Mouse (Mus musculus) embryonic facial prominence, embryonic 14.5 days (tissue): Measurements from ENCODE around the gene Scamp3. TPM values are rescaled to one million over a fixed set of nuclear protein-coding genes. Genes with fewer than 3 reads are reported as not detected.

Source experiments
- ATAC-seq: fragments of 200-750 bp; cut with Nextera tagmentation; 2 replicates; pipeline ENCODE4 v1.8.0; 2017; ENCODE audit warnings: low read depth, moderate number of reproducible peaks, moderate TSS enrichment
- DNase-seq: peaks from one replicate; pipeline ENCODE4 v3.0.0-alpha.2; 2015; ENCODE audit warnings: low spot score
- H3K27ac ChIP-seq: fragments of 300-500 bp; sonication (generic); replicated peaks from 2 replicates; pipeline ENCODE4 v1.5.1; 2014; ENCODE audit warnings: low read depth, mild to moderate bottlenecking, low read length, moderate library complexity
- H3K27me3 ChIP-seq: fragments of 300-500 bp; sonication (generic); replicated peaks from 2 replicates; pipeline ENCODE4 v1.6.1; 2014; ENCODE audit warnings: low read length; ENCODE audit not compliant: control insufficient read depth, insufficient read depth
- H3K36me3 ChIP-seq: fragments of 300-500 bp; sonication (generic); 2 replicates; pipeline ENCODE4 v1.6.1; 2014; ENCODE audit warnings: low read length, mixed read lengths; ENCODE audit not compliant: control insufficient read depth, insufficient read depth
- H3K4me1 ChIP-seq: fragments of 300-500 bp; sonication (generic); 2 replicates; pipeline ENCODE4 v1.6.1; 2014; ENCODE audit warnings: antibody characterized with exemption, low read length; ENCODE audit not compliant: control insufficient read depth, insufficient read depth
- H3K4me2 ChIP-seq: fragments of 300-500 bp; sonication (generic); 2 replicates; pipeline ENCODE4 v1.6.1; 2014; ENCODE audit warnings: low read depth, mild to moderate bottlenecking, low read length, moderate library complexity, mixed read lengths
- H3K4me3 ChIP-seq: fragments of 300-500 bp; sonication (generic); 2 replicates; pipeline ENCODE4 v1.5.1; 2014; ENCODE audit warnings: low read depth, mild to moderate bottlenecking, low read length
- H3K9ac ChIP-seq: fragments of 300-500 bp; sonication (generic); 2 replicates; pipeline ENCODE4 v1.6.1; 2014; ENCODE audit warnings: low read depth, mild to moderate bottlenecking, low read length, moderate library complexity, mixed read lengths
- H3K9me3 ChIP-seq: fragments of 300-500 bp; sonication (generic); 2 replicates; pipeline ENCODE4 v1.6.1; 2016; ENCODE audit warnings: low read length; ENCODE audit not compliant: control insufficient read depth
- WGBS: fragments of 180-500 bp; shearing (Covaris S2); extraction: QIAGEN DNeasy Blood & Tissue Kit; methylation state at CpG from one replicate; pipeline ENCODE4 v1.1.7; 2014; 5-methylcytosine and 5-hydroxymethylcytosine counted together
- polyA plus RNA-seq: library from polyadenylated mRNA; unstranded; fragments of >200 nt; fragmentation: Nextera tagmentation; extraction: Ambion mirVana; gene quantifications from 2 replicates; pipeline ENCODE4 v1.2.1, GENCODE M21; 2014

Gene Scamp3
- 93.4 and 96.9 TPM in 2 replicates for polyA plus RNA-seq

DNA sequence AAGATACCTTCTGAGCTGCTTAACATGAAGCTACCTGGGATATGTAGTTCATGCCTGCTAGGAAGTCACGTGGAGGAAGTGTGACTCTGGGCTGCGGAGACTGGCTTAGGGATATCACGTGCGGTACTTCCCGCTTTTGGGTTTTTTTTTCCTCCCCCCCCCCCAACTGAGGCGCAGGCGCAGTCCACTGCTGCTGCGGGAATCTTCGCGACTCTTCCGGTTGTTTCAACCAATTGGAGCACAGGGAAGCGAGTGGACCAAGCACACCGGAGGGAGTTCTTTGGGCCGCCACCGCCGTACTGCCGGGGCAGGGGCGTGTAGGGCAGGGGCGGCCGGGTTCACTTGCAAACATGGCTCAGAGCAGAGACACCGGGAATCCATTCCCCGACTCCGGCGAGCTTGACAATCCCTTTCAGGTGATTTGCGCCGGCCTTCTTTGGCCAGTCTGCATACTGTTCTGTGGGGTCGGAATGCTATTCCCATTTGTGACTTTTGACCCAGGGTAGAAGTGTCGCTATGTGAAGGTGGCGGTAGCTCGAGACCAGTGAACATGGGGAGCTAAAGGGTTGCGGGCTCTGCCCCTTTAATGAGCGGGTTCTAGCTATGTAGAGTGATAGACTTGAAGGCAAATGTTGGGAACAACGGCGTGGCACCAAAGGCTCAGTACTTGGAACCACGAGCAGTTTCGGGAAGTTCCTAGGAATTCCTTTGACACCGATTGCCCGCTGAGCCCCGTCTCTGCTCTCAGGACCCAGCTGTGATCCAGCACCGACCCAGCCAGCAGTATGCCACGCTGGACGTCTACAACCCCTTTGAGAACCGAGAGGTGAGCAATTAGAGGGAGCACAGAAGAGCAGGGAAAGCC, at the start of gene Scamp3:
Scamp3 (plus strand) TSS at position 232 of the 865 bp plus-strand sequence.
- DNase-seq (peak; percentile 98), ATAC-seq (peak; percentile 97)
- Histone ChIP-seq H3K4me2 (peak within 1 kb of the TSS; percentile 79), H3K9me3 (no peaks in the 10 kb centered on the region), H3K4me3 (peak within 1 kb of the TSS; percentile 57), H3K36me3 (peaks cover 83% of the 10 kb centered on the region), H3K4me1 (peaks cover 10% of the 10 kb centered on the region), H3K27ac (peak within 1 kb of the TSS; percentile 56), H3K27me3 (no peaks in the 10 kb centered on the region), H3K9ac (peak within 1 kb of the TSS; percentile 77)
- under 1% methylated on average over 40 of the region's 43 CpGs for WGBS

DNA sequence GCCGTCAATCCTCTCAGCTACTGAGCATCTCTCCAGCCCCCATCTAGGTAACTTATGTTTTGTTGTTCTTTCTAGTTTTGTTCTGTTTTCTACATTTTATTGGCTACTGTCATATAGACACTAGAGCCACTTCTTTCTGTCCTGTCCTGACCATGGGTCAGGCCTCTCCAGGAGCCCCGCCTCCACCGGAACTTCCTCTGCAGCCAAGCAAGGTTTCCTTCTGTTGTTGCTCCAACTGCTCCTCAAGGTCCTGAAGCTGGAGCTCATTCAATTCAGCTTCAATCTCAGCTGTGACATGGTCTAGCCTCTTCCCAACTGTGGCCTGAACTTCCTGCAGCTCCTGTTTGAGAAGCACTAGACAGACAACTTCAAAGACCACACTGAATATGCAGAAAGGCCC, 47.4 kb upstream of the Scamp3 start:
- no peaks in the 10 kb centered on the region for H3K27me3 ChIP-seq
- WGBS, result 87% methylated on average over 3 of the region's 3 CpGs

DNA sequence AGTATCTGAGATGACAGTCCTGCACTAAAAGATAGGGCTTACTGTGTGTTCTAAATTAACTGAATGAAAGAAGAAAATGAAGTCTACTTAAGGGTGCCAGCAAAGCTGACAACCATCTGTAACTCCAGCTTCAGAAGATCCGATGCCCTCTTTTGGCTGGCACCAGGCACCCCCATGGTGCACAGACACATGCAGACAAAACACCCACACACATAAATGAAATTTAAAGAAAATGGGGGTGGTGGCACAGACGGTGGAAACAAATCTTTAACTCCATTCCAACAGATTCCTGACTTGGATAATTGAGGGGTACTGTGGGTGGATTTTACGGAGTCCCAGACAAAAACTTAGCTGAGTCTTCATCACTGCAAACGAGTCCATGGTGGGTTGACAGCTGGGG, 45.5 kb upstream of the Scamp3 start:
- Histone ChIP-seq H3K36me3 (no peaks in the 10 kb centered on the region), H3K4me3 (peak overlapping the region; percentile 33), H3K4me1 (no peaks in the 10 kb centered on the region), H3K4me2 (peak overlapping the region; percentile 56), H3K9ac (peak overlapping the region; percentile 53; the same call in 1 of the 2 replicates), H3K9me3 (no peaks in the 10 kb centered on the region), H3K27ac (no peak overlapping the region), H3K27me3 (no peaks in the 10 kb centered on the region)
- ATAC-seq (no peak), DNase-seq (no peak)
- 33% methylated on average over 4 of the region's 4 CpGs for WGBS

More for the DNA sequence above, 47.4 kb upstream of the Scamp3 start:
- Histone ChIP-seq H3K9me3 (no peaks in the 10 kb centered on the region), H3K9ac (no peak overlapping the region), H3K4me1 (no peaks in the 10 kb centered on the region), H3K4me2 (no peak overlapping the region), H3K27ac (no peak overlapping the region), H3K4me3 (no peak overlapping the region), H3K36me3 (no peaks in the 10 kb centered on the region)
- DNase-seq, result no peak
- no peak for ATAC-seq

DNA sequence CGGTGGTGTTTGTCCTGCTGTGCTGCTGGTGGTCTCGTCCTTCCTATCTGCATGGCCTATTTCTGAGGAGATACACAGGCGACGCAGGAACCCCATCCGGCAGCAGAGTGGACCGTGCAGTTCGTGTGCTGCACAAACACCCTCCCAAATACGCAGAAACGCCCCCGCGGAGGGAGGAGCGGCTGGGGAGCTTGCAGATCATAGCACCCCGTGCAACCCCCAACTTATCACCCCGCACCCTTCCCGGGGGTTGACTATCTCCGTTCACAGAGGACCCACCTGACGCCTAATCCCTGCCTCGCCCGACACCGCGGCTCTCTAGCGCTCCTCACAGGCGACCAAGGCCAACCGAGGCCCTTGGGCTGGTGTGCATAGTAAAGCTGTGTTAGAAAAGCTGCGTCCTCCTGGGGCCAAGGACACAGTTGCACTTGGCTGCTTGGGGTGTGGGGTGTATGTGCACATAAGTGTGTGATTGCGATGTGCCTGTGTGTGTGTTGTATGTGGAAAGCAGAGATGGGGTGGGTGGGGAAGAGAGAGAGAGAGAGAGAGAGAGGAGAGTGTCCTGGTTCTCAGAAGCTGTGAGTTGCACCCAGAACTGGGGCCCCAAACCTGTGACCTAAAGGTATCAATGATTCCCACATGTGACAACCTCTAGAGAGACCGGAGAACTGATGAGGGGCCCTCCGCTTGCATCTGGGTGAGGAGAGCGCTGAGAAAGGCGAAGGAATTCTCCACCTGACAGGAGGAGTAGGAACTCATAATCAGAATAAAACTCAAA, 44.8 kb upstream of the Scamp3 start:
- Histone ChIP-seq H3K4me2 (peak overlapping the region; percentile 56), H3K27me3 (no peaks in the 10 kb centered on the region), H3K36me3 (no peaks in the 10 kb centered on the region), H3K27ac (no peak overlapping the region), H3K9me3 (no peaks in the 10 kb centered on the region), H3K9ac (peak overlapping the region; percentile 53), H3K4me1 (no peaks in the 10 kb centered on the region), H3K4me3 (peak overlapping the region; percentile 33)
- ATAC-seq (no peak), DNase-seq (peak; percentile 23)
- 13% methylated on average over 29 of the region's 30 CpGs for WGBS

DNA sequence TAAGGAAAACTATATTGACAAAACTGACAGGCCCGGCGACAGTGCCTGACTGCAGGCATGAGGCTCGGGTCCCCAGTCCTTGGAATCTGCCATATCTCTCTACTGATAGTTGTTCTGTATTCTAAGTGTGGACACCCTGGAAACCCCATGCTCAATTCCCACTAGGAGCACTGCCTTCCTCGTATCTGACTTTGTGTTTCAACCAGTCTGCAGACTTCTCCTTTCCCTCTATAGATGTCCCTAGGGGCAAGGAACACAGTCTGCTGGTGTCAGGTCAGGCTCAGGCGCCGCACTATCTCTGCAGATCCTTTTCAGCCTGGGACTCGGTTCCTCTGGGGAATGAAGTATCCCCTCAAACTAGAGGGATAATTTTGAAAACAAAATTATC, 44.2 kb upstream of the Scamp3 start:
- Histone ChIP-seq H3K4me2 (no peak overlapping the region), H3K27ac (no peak overlapping the region), H3K27me3 (no peaks in the 10 kb centered on the region), H3K4me3 (no peak overlapping the region), H3K36me3 (no peaks in the 10 kb centered on the region), H3K9ac (no peak overlapping the region), H3K4me1 (no peaks in the 10 kb centered on the region), H3K9me3 (no peaks in the 10 kb centered on the region)
- 78% methylated on average over 7 of the region's 7 CpGs for WGBS
- ATAC-seq (no peak), DNase-seq (no peak)

DNA sequence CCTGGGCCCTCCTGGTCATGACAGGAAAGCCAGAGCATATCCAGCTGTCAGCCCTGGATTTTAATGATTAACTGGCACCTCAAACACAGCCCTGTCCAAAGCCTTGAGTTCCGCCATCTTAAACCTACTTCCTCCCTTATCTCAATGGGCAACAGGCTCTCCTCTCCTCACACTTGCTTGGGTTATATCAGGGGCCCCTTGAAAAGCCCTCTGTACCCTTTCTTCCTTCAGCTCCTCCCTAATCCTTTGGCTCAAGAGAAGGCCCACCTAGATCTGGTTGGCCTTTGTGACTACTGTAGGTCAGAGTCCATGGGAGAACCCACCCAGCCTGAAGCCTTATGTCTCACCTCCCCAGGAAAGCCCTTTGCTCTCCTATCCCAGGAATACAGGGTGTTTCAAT, 43.5 kb upstream of the Scamp3 start:
- H3K27me3 ChIP-seq, result no peaks in the 10 kb centered on the region
- no peaks in the 10 kb centered on the region for H3K4me1 ChIP-seq
- 85% methylated on average over 1 of the region's 1 CpGs for WGBS
- H3K4me2 ChIP-seq, result no peak overlapping the region
- DNase-seq (no peak), ATAC-seq (no peak)
- no peaks in the 10 kb centered on the region for H3K36me3 ChIP-seq
- no peak overlapping the region for H3K27ac ChIP-seq
- H3K9ac ChIP-seq, result no peak overlapping the region
- H3K9me3 ChIP-seq, result no peaks in the 10 kb centered on the region
- H3K4me3 ChIP-seq, result no peak overlapping the region

DNA sequence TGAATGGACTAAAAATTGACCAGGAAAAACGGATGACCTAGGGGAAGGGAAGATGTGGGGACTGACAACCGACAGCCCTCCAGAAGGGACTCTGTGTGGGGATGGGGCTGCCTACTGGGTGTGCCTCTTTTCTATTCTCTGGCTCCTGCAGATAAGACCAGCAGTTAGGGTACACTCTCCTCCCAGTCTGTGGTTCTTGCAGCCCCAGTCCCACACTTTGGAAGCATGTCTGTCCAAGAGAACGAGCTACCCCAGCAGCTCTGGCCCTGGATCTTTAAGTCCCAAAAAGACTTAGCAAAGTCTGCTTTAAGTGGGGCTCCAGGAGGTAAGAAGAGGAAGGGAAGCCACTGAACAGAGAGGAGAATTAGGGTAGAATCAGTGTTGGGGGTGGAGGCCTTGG, 41.3 kb upstream of the Scamp3 start, which contains the start of gene Pklr:
Pklr (plus strand) TSS at position 185 of the 400 bp plus-strand sequence.
- no peak within 1 kb of the TSS for H3K9ac ChIP-seq
- no peak within 1 kb of the TSS for H3K4me3 ChIP-seq
- H3K9me3 ChIP-seq, result no peaks in the 10 kb centered on the region
- H3K4me2 ChIP-seq, result no peak within 1 kb of the TSS
- H3K4me1 ChIP-seq, result no peaks in the 10 kb centered on the region
- WGBS, result 66% methylated on average over 3 of the region's 3 CpGs
- H3K27me3 ChIP-seq, result no peaks in the 10 kb centered on the region
- no peak for ATAC-seq
- no peak within 1 kb of the TSS for H3K27ac ChIP-seq
- no peak for DNase-seq
- no peaks in the 10 kb centered on the region for H3K36me3 ChIP-seq

DNA sequence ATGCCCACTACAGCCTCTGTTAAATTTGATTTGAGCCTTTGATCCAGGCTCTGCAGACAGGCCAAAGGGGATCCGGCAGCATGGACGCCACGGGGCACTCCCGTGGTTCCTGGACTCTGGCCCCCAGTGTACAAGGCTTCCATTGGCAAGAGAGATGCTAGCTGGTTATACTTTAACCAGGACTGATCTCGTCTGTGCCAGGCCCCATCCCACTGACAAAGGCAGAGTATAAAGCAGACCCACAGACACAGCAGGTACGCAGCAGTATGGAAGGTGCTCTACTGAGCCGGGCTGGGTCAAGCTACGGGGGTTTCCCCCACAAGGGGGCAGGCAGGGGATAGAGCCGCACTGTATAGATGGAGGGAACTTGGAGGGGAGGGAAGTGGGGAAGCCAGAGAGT, 40.9 kb upstream of the Scamp3 start:
- ATAC-seq (peak; percentile 57; the same call in 1 of the 2 replicates), DNase-seq (no peak)
- no peaks in the 10 kb centered on the region for H3K4me1 ChIP-seq
- H3K9ac ChIP-seq, result no peak overlapping the region
- no peak overlapping the region for H3K4me3 ChIP-seq
- H3K27ac ChIP-seq, result no peak overlapping the region
- WGBS, result 34% methylated on average over 9 of the region's 9 CpGs
- H3K27me3 ChIP-seq, result no peaks in the 10 kb centered on the region
- no peak overlapping the region for H3K4me2 ChIP-seq
- H3K9me3 ChIP-seq, result no peaks in the 10 kb centered on the region
- no peaks in the 10 kb centered on the region for H3K36me3 ChIP-seq
